Mouse (Mus musculus) layer of hippocampus, postnatal 14 days (tissue): ENCODE measurements at regions not wholly inside any gene's neighbourhood (a gene's known extent, or its start where the extent isn't known, plus 50 kb on each side); places are given as distances from the start of the nearest gene placed in this dataset.
A peak's percentile ranks its signal among the peaks of the same experiment; 100 is the strongest.

Experiments used
- DNase-seq, 2 experiments: peaks; one replicate each; pipeline ENCODE4 v3.0.0; 2021 to 2022; ENCODE audit warnings: low spot score in 2 of 2, mixed read lengths in 1 of 2

DNA sequence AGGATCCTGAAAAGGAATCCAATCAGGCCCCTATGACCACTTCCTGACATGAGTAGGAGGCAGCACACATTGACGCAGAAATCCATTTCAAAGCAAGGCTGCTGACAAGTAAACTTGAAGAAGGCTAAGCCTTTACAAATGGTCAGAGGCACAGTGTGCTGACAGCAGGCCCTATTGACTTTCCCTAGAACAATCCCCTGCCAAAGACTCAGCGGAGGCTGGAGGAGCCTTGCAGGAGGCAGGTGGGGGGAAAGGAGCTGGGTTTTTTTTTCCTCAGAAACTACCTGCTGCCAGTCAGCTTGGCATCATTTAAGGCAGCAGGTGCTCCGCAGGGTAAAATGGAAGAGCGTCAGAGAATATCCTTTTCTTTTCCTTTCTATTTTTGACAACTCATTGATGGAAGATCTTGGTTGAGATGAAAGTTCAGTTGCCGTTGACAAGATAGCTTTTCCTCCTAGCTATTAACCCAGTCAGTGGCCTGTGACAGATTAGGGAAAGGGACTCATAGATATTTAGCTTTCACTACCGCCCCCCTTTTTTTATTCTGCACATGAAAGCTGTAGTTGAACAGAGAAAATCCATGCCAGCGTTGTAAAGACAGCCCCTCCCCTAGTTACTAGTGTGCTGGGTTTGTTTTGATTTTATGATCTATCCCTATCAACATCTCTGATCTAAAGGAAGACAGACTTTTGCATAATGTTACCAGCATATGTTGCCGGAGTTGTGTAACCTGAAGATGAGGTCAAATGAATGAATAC lies 210.6 kb downstream of the Csnka2ip start:
- DNase-seq = no peak

DNA sequence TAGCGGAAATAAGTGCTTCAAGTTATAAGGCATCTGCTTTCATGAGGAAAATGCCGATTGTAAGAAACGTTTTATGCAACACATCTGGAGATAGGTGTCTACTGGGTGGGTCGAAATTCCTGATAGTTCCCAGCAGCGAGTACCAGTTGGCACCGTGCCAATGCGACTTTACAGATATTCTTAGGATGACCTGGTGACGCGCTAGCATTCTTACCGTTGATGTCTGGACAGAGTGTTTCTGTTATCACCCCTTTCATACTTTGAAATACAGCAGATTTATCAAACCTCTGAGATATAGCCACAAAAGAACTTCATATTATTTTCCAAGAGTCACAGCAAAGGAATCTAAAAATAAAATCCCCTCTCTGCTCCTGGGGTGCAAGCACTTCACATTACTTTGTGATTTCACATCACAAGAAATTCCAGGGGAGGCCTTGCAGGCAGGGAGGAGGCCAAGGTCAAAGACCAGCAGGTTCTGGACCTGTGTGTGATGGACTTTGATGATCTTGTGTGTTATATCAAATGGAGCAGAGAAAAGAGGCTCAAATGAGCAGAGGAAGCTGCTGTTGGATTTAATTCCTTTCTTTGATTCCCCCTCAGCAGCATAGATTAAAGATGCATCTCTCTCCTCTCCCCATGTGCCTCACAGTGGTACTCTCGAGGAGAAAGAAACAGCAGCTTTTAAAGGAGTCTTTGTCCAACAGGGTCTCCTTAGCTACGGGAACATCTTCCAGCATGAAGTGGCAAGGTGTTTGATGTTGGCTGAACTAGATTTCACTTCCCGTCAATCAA lies 233.4 kb downstream of the Csnka2ip start:
- no peak for DNase-seq

DNA sequence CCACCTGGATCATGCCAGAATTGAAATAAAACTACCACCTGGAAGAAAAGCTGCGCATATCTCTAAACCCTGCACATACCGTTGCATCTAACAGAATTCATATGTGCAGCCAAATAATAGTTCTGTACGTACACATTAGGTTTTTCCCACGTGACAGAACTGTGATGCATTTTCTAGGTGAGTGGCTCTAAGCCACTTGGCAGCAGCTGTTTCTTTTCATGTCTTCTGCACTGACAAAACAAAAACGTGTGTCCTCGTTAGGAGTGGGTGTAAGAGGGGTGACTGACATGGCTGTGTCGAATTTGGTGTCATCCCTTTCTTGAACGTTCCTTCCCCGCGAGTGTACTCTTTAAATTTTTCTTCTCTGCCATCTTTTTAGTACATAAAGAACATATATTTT lies 254.3 kb downstream of the Csnka2ip start:
- DNase-seq = no peak

DNA sequence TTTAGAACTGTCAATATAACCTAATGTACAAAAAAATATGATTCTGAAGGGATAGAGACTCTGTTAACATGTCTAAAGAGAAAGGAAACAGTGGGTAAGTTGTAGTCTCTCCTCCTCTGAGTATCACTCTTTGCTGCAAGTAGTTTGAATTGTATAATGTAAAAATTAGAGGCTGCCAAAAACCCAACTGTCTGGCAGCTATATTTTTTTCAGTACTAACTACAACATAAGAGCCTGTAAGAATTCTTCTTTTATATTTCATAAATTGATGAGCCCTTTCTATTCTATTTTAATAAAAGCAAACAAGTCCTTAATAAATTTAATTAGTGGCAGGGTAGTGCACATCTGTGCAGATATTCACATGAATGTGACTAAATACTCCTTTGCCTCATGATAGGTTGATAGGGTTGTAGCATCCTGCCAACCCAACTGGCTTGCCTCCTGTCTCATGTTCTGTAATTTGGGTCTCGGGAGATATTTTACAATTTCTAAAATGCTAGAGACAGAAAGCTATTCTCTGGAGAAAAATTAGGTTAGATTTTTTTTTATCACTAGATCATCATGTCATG lies 269.2 kb downstream of the Csnka2ip start:
- DNase-seq = peak in 1 of 2 experiments; percentile 73

DNA sequence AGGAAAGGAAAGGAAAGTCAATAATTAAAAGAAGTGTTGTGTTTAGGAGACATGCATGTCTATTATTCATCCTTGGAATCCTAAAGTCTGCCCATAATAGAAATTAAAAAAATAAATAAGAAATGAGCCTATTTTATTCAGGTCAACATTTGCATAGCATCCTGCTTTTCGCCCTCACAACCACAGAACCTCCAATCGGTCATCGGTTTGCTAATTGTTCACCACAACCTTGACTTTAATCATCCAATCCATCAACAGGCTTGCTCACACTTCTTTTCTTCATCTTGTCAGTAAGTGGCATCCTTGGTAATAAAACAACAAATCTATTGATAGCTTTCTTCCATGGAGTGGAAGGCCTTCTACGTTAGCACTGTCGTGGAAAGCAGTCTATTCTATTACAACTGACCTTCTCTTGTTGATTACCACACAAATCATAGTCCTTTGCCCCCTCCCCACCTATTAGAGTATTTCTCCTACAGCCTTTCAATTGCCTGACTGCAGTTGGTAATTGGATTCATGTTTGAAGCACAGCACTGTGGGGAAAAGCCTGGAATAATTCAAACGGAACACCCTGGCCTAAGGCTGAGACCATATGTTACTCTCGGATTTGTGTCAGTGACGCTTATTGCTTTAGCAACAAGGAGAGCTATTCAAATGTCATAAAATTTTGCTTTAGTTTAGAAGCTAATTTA lies 269.9 kb downstream of the Csnka2ip start:
- DNase-seq = peak; percentile 27 to 79

DNA sequence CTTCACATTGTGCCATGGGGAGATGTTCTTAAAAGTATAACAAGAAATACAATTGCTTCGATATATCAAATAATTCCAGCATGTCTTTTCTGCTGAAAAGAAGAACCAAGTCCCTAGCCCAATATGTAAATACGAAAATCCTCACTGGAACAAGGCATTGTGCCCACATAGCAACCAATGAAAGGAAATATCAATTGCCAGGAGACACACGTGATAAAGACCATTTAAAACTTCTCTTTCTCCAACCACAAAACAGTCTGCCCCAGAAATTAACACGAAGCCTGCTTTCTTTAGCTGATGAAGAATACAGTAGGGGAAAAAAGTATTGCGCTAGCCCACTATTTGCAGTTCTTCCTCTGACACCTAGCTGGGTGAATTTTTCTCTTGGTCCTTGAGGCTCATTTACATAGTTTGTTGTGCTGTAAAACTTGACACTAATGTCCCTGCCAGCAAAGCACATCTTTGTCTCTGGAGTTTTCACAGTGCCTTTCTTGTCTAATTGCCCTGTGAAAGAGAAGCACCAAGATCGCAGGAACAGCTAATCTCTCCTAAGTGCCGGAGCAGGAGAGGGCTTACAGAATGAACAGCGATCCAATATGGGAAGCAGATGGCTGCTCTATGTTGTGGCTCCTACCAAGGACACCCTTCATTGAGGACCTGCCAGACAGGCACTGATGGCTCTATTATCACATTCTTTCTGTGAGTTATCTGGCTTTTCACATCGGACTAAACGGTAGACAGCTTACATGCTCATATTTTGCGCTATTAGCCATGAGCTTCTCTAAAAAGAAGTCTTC lies 272.7 kb downstream of the Csnka2ip start:
- DNase-seq = peak in 1 of 2 experiments; percentile 43

DNA sequence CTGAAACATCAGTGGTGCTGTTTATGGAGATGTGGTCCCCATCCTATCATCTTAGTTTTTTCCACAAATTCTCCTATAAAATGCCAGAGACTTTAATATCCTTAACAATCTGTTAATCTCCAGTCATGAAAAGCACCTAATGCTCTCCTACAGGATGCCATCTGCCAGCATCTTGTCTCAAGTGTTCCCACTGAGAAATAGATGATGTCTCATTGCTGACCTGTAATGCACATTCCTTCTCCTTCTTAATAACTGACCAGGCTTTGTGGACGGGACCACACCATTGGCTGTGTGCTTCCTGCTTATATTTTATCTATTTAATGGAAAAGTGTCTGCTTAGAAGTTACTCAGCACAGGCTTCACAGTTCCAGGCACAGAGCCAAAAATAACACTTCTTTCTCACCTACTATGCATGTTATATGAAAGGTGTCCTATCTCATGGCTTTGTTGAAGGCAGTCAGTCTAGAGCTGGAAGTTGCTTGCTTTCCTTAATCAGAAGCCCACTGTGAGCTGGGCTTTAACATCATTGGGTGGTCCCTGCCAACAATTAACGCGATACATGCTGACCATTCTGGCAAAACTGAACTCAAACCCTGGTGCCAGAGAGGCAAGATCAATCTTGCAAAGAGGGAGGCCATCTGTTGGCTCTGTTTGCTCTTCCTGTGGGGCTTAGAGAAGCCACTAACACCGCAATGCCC lies 283.3 kb downstream of the Csnka2ip start:
- peak in 1 of 2 experiments; percentile 10 for DNase-seq

DNA sequence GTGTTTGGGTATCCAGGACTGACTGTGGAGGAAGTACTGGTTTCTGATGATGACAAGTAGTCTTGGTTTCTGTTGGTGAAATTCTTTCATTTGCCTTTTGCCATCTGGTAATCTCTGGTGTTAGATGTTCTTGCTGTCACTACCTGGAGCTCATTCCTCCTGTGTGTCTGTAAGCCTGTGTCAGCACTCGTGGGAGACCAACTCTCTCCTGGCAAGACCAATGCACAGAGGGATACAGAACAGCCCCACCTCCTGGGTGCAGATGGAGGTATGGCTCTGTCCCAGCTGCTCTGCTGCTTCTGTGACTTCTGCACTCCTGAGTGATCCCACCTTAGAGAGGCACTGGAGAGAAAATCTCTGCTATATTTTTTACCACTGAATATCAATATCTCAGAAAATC lies 285.4 kb downstream of the Csnka2ip start:
- no peak for DNase-seq

DNA sequence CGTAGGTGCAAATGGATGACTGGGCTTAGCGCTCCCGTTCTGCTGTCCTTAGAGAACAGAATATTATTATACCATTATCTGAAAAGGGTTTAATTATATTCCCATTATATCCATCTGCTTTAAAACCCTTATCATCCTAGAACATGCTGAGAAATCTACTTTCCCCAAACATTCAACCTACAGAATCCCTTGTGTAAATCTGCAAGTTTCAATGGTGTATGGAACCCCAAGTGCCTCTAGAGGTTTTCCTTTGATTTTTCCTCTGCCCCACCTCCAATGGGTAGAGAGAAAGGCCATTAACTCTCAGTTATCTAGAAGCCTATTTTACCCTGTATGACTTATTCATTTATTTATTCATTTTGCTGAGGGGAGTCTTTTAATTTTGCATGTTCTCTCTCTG lies 308.7 kb downstream of the Csnka2ip start:
- DNase-seq = no peak

DNA sequence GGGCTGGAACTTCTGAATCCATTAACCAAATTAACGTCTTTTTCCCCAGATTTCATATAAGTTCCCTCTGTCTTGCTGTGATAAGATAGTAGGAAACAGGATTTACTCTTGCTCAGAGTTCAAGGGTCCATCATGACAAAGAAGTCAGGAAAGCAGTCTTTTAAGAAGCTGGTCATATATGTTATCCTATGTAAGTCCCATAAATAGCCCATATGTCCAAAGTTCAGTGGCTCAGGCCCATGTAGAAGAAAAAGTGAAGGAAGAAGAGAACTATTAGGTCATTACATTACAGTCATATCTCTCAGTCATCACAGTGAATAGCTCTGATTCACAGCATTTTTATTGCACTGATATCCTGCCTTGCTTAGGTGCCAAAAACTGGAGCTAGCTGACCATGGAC lies 316.9 kb downstream of the Csnka2ip start:
- DNase-seq = no peak

DNA sequence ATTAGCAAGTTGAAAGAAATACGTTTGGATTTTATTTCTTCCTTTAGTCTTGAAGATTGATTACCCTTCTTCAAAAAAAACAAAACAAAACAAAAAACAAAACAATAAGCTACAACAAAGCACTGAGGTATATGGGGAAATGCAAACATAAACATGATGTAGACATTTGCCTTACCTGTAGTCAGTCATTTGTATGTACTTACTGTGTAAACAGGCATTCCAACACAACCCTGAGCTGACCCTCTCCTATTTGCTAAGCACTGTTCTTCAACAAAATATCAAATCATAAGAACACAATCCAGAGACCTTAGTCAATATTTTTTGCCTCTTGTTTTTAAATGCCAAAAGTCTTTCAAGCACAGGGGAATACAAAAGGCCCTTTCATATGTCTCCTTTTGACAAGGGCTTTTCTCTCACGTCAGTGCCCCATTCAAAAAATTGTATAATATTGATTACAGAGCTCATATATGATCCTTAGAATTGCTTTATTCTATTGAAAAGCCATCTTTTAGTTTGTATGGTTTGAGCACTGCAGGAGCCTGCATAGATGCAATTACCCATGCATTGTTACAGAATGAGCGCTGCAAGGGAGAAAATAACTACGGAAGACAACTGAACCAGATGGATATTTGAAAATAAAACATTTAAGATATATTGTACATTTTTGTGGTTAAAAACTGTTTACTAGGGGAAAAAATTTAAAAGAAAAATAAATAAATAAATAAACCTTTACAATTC lies 326.2 kb downstream of the Csnka2ip start:
- DNase-seq = no peak

DNA sequence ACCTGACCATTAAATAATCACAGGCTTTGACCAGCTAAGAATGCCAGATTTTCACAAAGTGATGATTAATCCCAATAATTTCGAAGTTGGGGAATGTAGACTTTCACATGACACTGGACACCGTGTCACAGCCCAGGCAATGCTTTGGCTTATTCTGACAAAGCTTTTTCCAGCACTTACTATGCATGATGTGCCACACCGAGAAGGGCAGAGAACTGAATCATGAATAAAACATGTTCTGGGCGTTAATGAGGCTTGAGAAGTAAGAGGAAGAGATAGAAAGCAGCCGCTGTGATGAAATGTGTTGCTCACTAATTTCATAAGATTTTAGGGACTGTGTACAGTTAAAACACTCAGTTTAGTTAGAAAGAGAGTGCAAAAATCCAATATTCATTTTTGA lies 326.8 kb downstream of the Csnka2ip start:
- no peak for DNase-seq

DNA sequence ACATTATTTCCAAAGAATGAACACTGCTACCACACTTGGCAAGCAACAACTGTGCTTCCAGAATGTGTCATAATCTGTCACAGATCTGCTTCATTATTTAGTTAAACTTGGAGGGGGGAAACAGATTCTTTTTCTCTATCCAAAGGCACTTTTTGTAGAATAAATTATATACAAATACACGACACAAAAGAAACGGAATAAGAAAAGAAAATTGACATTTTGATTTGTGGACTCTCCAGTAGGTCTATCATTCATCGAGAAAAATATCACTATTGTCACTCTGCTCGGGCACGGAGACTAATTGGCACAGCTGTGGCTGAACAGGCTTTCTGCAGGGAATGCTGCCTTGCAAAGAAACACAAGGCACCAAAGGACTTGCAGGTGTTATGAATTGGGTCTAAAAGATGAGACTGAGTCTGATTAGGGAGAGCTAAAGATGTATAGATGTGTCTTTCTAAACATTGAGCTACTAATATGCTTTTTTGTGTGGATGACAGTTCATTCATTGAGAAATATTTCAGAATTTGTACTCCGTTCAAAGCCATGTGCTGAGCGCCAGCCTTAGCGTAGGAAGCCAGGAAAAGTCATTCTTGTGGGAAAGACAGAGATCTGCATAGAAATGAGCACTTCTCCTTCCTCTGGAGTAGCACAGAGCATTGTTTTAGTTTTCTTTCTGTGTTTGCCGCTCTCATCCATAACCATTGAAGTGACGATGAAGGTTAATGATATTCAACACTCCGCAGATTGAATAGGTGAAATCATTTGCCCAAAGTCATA lies 337.1 kb downstream of the Csnka2ip start:
- DNase-seq = peak; percentile 24 to 67

DNA sequence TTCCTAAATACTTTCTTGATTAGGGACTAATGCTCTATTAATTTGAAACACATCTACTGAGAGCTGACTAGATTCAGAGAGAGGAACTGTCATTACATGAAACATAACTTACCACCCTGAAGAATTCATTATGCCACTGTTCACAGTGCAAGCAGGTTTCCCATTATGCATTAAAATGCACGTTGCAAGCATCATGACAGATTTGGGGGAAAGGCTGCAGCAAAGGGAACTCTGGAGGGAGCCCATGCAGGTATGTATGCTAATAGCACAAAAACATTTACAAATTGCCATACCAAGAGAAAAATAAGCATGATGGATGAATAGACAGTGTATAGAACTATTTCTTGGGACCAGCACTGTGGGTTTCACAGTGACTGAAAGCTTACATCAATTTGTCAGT lies 351.1 kb downstream of the Csnka2ip start:
- no peak for DNase-seq

DNA sequence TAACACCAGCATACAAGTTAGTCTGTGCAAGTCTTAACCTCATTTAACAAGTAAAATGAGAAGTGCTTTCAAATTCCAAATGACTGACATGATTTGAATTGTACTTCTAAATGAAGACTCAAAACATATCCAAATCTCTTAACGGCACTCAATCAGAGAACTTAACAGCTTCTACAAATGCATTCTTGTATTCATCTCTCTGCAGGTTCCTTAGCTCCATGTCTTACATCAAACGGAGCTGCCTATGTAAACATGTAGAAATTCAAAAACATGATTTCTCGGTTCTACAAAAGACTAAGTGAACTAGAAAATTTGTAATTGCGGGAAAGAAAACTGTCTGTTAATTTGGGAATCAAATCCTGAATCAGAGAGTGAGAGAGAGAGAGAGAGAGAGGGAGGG lies 353.5 kb downstream of the Csnka2ip start:
- DNase-seq = no peak

DNA sequence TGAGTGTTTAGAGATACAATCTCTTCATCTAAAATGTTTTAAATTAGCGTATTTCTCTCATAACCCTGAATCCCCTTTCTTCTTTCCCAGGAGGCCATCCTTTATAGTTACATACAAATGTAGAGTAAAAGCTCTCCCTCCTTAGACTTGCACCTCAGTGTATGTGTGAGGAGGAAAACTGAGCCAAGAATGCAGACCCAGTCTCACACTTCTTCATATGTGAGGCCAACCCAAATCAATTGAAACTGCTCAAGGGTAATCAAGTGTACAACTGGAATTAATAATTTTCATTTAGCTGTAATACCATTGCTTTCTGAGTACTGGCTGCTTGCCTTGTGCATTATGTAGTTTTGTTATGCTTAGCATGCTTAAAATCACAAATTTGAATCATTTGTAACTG lies 356.3 kb downstream of the Csnka2ip start:
- DNase-seq = no peak

DNA sequence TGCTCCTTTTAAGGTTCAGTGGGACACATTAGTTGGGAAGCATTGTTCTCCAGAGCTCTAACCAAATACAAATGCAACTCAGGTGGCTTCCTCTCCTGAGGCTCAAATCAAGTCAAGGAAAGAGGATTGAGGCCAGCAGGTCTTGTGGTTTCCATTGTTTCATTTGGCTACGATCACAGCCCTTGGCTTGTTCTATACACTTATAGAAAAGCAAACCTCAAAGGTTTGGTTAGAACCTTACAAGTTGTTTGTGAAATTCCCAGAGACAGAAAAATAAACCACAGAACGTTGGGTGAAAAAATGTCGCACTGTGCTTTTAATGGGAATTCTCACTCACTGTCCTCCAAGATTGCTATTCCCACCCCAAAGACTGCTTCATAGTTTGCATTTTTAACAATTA lies 360.4 kb upstream of the Epha3 start:
- no peak for DNase-seq

DNA sequence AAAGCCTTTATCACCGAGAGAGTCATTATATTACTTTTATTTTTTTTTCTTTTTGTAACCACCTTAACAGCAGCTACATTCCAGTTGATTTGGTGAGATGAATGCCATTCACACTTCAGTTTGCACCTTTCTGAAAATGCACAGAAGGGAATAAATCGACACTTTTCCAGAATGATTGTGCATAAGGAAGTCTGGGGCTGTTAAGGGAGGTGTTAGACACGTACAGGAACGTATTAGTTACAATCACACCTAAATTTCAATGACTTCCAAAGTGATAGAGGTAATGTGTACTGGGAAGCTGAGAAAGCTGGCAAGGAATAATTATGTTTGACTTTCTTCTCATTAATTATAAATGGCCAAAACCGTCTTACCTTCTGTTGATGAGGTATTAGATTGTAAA lies 352.7 kb upstream of the Epha3 start:
- no peak for DNase-seq

DNA sequence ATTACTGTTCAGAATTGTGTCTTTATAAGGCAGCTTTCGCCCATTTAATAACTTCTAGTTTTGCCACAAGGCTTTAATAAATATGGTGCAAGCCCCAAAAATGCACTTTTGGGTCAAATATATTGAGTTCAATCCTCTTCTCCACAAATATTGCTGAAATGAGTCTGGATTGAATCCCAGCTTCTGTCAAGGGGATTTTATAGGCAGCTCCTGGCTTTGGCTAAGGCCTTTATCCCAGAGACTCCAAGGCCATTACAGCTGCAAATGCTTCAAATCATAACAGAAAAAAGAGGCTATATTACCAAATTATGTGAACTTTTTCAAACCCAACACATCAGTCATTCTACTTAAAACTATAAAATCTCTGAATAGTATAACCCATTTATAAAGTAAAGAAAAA lies 347.9 kb upstream of the Epha3 start:
- DNase-seq = no peak
